Mouse (Mus musculus): Measurements from ENCODE around the gene Anapc15-ps. TPM values are rescaled to one million over a fixed set of nuclear protein-coding genes. Genes with fewer than 3 reads are reported as not detected.

Anapc15-ps gene
- polyA plus RNA-seq, 2 experiments, result not detected

- WGBS (ENCODE audit: insufficient replicate concordance), result 41% methylated on average over 6 of the region's 6 CpGs
- no peak overlapping the region for H3K9ac ChIP-seq (replicated peaks)
- H3K9me3 ChIP-seq (ENCODE audit: control insufficient read depth, low read length), result no peaks in the 10 kb centered on the region
These were observed 29.4 kb downstream of the Anapc15-ps start for GRCm38 (mm10) chr10:95643696-95644360.

GRCm38 (mm10) chr10:95643042-95643441, 30.2 kb downstream of the Anapc15-ps start:
- no peaks in the 10 kb centered on the region for H3K27me3 ChIP-seq (ENCODE audit: control insufficient read depth, insufficient read depth, low read length)
- H3K4me1 ChIP-seq (replicated peaks; ENCODE audit: control insufficient read depth in 2 of 2, insufficient read depth in 2 of 2, low read length in 1 of 2), result peaks cover 3% of the 10 kb centered on the region in 2 experiments; a peak in 3 of 4 replicates
- H3K4me2 ChIP-seq (ENCODE audit: low read depth), result no peak overlapping the region
- no peak overlapping the region for H3K9ac ChIP-seq (replicated peaks)
- TF ChIP-seq CTCF (IDR thresholded peaks at IDR 0.05; ENCODE audit: low read depth) (no peak), EP300 (IDR thresholded peaks at IDR 0.05; ENCODE audit: low read depth) (no peak)
- no peak overlapping the region for H3K27ac ChIP-seq
- WGBS (ENCODE audit: insufficient replicate concordance), result 61% methylated on average over 5 of the region's 5 CpGs
- ATAC-seq (ENCODE audit: insufficient read depth), result no peak
- no peak for DNase-seq (ENCODE audit: low read depth in 3 of 3, low spot score in 3 of 3)
- no peaks in the 10 kb centered on the region for H3K36me3 ChIP-seq (replicated peaks; ENCODE audit: control insufficient read depth, insufficient read depth, low read depth)
- H3K9me3 ChIP-seq (ENCODE audit: control insufficient read depth, low read length), result no peaks in the 10 kb centered on the region
- no peak overlapping the region for H3K4me3 ChIP-seq (ENCODE audit: insufficient read depth in 1 of 2, low read depth in 2 of 2, low read length in 2 of 2)

More at GRCm38 (mm10) chr10:95643696-95644360, 29.4 kb downstream of the Anapc15-ps start:
- DNase-seq (ENCODE audit: low read depth in 3 of 3, low spot score in 3 of 3) (no peak), ATAC-seq (ENCODE audit: insufficient read depth) (0 out of 2 replicates have a peak, but pooled peaks have one; percentile 18)
- no peak overlapping the region for H3K27ac ChIP-seq
- H3K27me3 ChIP-seq (ENCODE audit: control insufficient read depth, insufficient read depth, low read length), result no peaks in the 10 kb centered on the region
- H3K36me3 ChIP-seq (replicated peaks; ENCODE audit: control insufficient read depth, insufficient read depth, low read depth), result no peaks in the 10 kb centered on the region
- H3K4me2 ChIP-seq (ENCODE audit: low read depth), result no peak overlapping the region
- no peak for TF ChIP-seq EP300 (IDR thresholded peaks at IDR 0.05; ENCODE audit: low read depth)
- no peak for TF ChIP-seq CTCF (IDR thresholded peaks at IDR 0.05; ENCODE audit: low read depth)
- peaks cover 3% of the 10 kb centered on the region in 2 experiments; a peak in 3 of 4 replicates for H3K4me1 ChIP-seq (replicated peaks; ENCODE audit: control insufficient read depth in 2 of 2, insufficient read depth in 2 of 2, low read length in 1 of 2)
- H3K4me3 ChIP-seq (ENCODE audit: insufficient read depth in 1 of 2, low read depth in 2 of 2, low read length in 2 of 2), result no peak overlapping the region

GRCm38 (mm10) chr10:95641335-95641734, 31.9 kb downstream of the Anapc15-ps start:
- ATAC-seq (ENCODE audit: insufficient read depth) (no peak), DNase-seq (ENCODE audit: low read depth in 3 of 3, low spot score in 3 of 3) (no peak)
- peaks cover 0 to 3% of the 10 kb centered on the region in 2 experiments; a peak in 2 of 4 replicates for H3K4me1 ChIP-seq (replicated peaks; ENCODE audit: control insufficient read depth in 2 of 2, insufficient read depth in 2 of 2, low read length in 1 of 2)
- WGBS (ENCODE audit: insufficient replicate concordance), result 72% methylated on average over 5 of the region's 5 CpGs
- H3K27me3 ChIP-seq (ENCODE audit: control insufficient read depth, insufficient read depth, low read length), result no peaks in the 10 kb centered on the region
- no peaks in the 10 kb centered on the region for H3K9me3 ChIP-seq (ENCODE audit: control insufficient read depth, low read length)
- no peaks in the 10 kb centered on the region for H3K36me3 ChIP-seq (replicated peaks; ENCODE audit: control insufficient read depth, insufficient read depth, low read depth)
- H3K4me2 ChIP-seq (ENCODE audit: low read depth), result no peak overlapping the region
- H3K4me3 ChIP-seq (ENCODE audit: insufficient read depth in 1 of 2, low read depth in 2 of 2, low read length in 2 of 2), result no peak overlapping the region
- H3K9ac ChIP-seq (replicated peaks), result no peak overlapping the region
- TF ChIP-seq CTCF (IDR thresholded peaks at IDR 0.05; ENCODE audit: low read depth), result no peak
- TF ChIP-seq EP300 (IDR thresholded peaks at IDR 0.05; ENCODE audit: low read depth), result no peak
- H3K27ac ChIP-seq, result no peak overlapping the region

- Histone ChIP-seq H3K4me1 (replicated peaks; ENCODE audit: control insufficient read depth in 2 of 2, insufficient read depth in 2 of 2, low read length in 1 of 2) (peaks cover 0 to 5% of the 10 kb centered on the region in 2 experiments; a peak in 2 of 4 replicates), H3K27me3 (ENCODE audit: control insufficient read depth, insufficient read depth, low read length) (no peaks in the 10 kb centered on the region), H3K4me2 (ENCODE audit: low read depth) (no peak overlapping the region), H3K27ac (no peak overlapping the region), H3K9me3 (ENCODE audit: control insufficient read depth, low read length) (no peaks in the 10 kb centered on the region), H3K36me3 (replicated peaks; ENCODE audit: control insufficient read depth, insufficient read depth, low read depth) (no peaks in the 10 kb centered on the region), H3K4me3 (ENCODE audit: insufficient read depth in 1 of 2, low read depth in 2 of 2, low read length in 2 of 2) (no peak overlapping the region), H3K9ac (replicated peaks) (no peak overlapping the region)
- no peak for ATAC-seq (ENCODE audit: insufficient read depth)
- 59% methylated on average over 5 of the region's 5 CpGs for WGBS (ENCODE audit: insufficient replicate concordance)
- DNase-seq (ENCODE audit: low read depth in 3 of 3, low spot score in 3 of 3), result no peak
- TF ChIP-seq EP300 (IDR thresholded peaks at IDR 0.05; ENCODE audit: low read depth) (no peak), CTCF (IDR thresholded peaks at IDR 0.05; ENCODE audit: low read depth) (no peak)
These were observed 33.8 kb downstream of the Anapc15-ps start for GRCm38 (mm10) chr10:95639429-95639828.

GRCm38 (mm10) chr10:95634751-95635150, 38.5 kb downstream of the Anapc15-ps start:
- H3K4me3 ChIP-seq (ENCODE audit: insufficient read depth in 1 of 2, low read depth in 2 of 2, low read length in 2 of 2), result no peak overlapping the region
- H3K36me3 ChIP-seq (replicated peaks; ENCODE audit: control insufficient read depth, insufficient read depth, low read depth), result no peaks in the 10 kb centered on the region
- H3K27me3 ChIP-seq (ENCODE audit: control insufficient read depth, insufficient read depth, low read length), result no peaks in the 10 kb centered on the region
- 80% methylated on average over 15 of the region's 15 CpGs for whole genome bisulfite sequencing (ENCODE audit: insufficient replicate concordance)
- H3K9ac ChIP-seq (replicated peaks), result no peak overlapping the region
- H3K27ac ChIP-seq, result no peak overlapping the region
- TF ChIP-seq CTCF (IDR thresholded peaks at IDR 0.05; ENCODE audit: low read depth) (no peak), EP300 (IDR thresholded peaks at IDR 0.05; ENCODE audit: low read depth) (no peak)
- DNase-seq (ENCODE audit: low read depth in 3 of 3, low spot score in 3 of 3), result no peak
- H3K9me3 ChIP-seq (ENCODE audit: control insufficient read depth, low read length), result no peaks in the 10 kb centered on the region
- H3K4me1 ChIP-seq (replicated peaks; ENCODE audit: control insufficient read depth in 2 of 2, insufficient read depth in 2 of 2, low read length in 1 of 2), result peaks cover 16 to 26% of the 10 kb centered on the region in 2 experiments
- no peak overlapping the region for H3K4me2 ChIP-seq (ENCODE audit: low read depth)
- ATAC-seq (ENCODE audit: insufficient read depth), result no peak

Data from liver, embryonic 14.5 days (tissue).